Mouse (Mus musculus) left cerebral cortex, adult 8-10 months (tissue): ENCODE measurements around the gene Lrrc18. TPM values are rescaled to one million over a fixed set of nuclear protein-coding genes. Genes with fewer than 3 reads are reported as not detected.

Source experiments
- DNase-seq, 2 experiments: peaks; one replicate each; pipeline ENCODE4 v3.0.0; 2022; ENCODE audit warnings: low spot score in 2 of 2
- total RNA-seq, 4 experiments: library from RNA; stranded (reverse); gene quantifications; 2 replicates each; pipeline ENCODE4 v1.2.4; 2022

The Lrrc18 gene
- total RNA-seq, 4 experiments from 2014 or later, result 0.57 to 1.2 (median 0.71) TPM

- DNase-seq, result no peak
Measured at GRCm38 (mm10) chr14:33045217-33045616, 54.0 kb downstream of the Lrrc18 start.

- no peak for DNase-seq
Measured at GRCm38 (mm10) chr14:33053441-33053840, 62.3 kb downstream of the Lrrc18 start.

GRCm38 (mm10) chr14:33058881-33059660 lies 67.9 kb downstream of the Lrrc18 start:
- DNase-seq, result no peak

GRCm38 (mm10) chr14:33062996-33063395 lies 71.8 kb downstream of the Lrrc18 start:
- DNase-seq, result no peak

Other genes starting within 250 kb of the Lrrc18 start
- gene Tmem273, start 205.4 kb upstream of the Lrrc18 start, total RNA-seq, result 1 to 10 TPM in 3 of 4 experiments, under 1 TPM in 1; 0.40 to 1.5 (median 1.1) TPM
- gene Fam170b, start 157.4 kb upstream of the Lrrc18 start, total RNA-seq, result not detected
- gene Vstm4, start 134.6 kb upstream of the Lrrc18 start, total RNA-seq, result 1 to 10 TPM; 2.9 to 4.2 (median 3.2) TPM
- gene Wdfy4, start 194.1 kb downstream of the Lrrc18 start, total RNA-seq, result 1 to 10 TPM; 1.7 to 6.6 (median 3.4) TPM
- gene Arhgap22, start 222.6 kb downstream of the Lrrc18 start, total RNA-seq, result 10 to 100 TPM in 3 of 4 experiments, 1 to 10 TPM in 1; 9.7 to 16.7 (median 12.5) TPM